Mouse (Mus musculus) WW6 (cell line): ENCODE data around the gene Helz.

ENCODE experiments used
- DNase-seq: peaks from one replicate; pipeline ENCODE4 v3.0.0-alpha.2; 2013; ENCODE audit warnings: low read depth, low spot score

Gene Helz

GRCm38 (mm10) chr11:107674006-107674405 lies 126.3 kb downstream of the Helz start:
- DNase-seq = no peak

GRCm38 (mm10) chr11:107674601-107675000 lies 126.9 kb downstream of the Helz start:
- DNase-seq = no peak

- no peak for DNase-seq
These were observed 127.5 kb downstream of the Helz start for GRCm38 (mm10) chr11:107675246-107675645.

GRCm38 (mm10) chr11:107676207-107676940 lies 128.6 kb downstream of the Helz start:
- DNase-seq = no peak

GRCm38 (mm10) chr11:107682694-107683355 lies 135.1 kb downstream of the Helz start:
- DNase-seq = no peak

GRCm38 (mm10) chr11:107683544-107684465 lies 136.1 kb downstream of the Helz start:
- no peak for DNase-seq

GRCm38 (mm10) chr11:107686290-107686689 lies 138.6 kb downstream of the Helz start:
- peak; percentile 76 for DNase-seq

- DNase-seq = no peak
These were observed 140.8 kb downstream of the Helz start for GRCm38 (mm10) chr11:107688480-107688879.

- no peak for DNase-seq
These were observed 143.8 kb downstream of the Helz start for GRCm38 (mm10) chr11:107691569-107691968.

- DNase-seq = no peak
These were observed 145.6 kb downstream of the Helz start for GRCm38 (mm10) chr11:107693338-107693737.

- no peak for DNase-seq
These were observed 152.2 kb downstream of the Helz start for GRCm38 (mm10) chr11:107699967-107700366.

GRCm38 (mm10) chr11:107703272-107704134 lies 155.8 kb downstream of the Helz start:
- DNase-seq = no peak

GRCm38 (mm10) chr11:107705060-107705459 lies 157.3 kb downstream of the Helz start:
- no peak for DNase-seq

GRCm38 (mm10) chr11:107705476-107706074 lies 157.8 kb downstream of the Helz start:
- DNase-seq = no peak

GRCm38 (mm10) chr11:107707897-107708610 lies 160.3 kb downstream of the Helz start:
- DNase-seq = no peak

- DNase-seq = no peak
These were observed 162.6 kb downstream of the Helz start for GRCm38 (mm10) chr11:107710379-107710778.

GRCm38 (mm10) chr11:107714368-107714767 lies 166.6 kb downstream of the Helz start:
- no peak for DNase-seq

- no peak for DNase-seq
These were observed 168.7 kb downstream of the Helz start, which contains the start of gene Cacng1 for GRCm38 (mm10) chr11:107716332-107716938. TSS of gene Cacng1 (minus strand) at chr11:107716522.

GRCm38 (mm10) chr11:107720264-107721021 lies 172.7 kb downstream of the Helz start:
- no peak for DNase-seq
